Mouse (Mus musculus) hindbrain, postnatal 0 days (tissue): ENCODE measurements around the gene Serpinf1. TPM values are rescaled to one million over a fixed set of nuclear protein-coding genes. Genes with fewer than 3 reads are reported as not detected.

Experiments used
- ATAC-seq: fragments of 200-750 bp; cut with Nextera tagmentation; 2 replicates; pipeline ENCODE4 v1.8.0; 2017; ENCODE audit warnings: mild to moderate bottlenecking, moderate TSS enrichment, moderate library complexity
- DNase-seq: peaks from one replicate; pipeline ENCODE4 v3.0.0-alpha.2; 2015; ENCODE audit warnings: low spot score
- H3K27ac ChIP-seq: fragments of 300-500 bp; sonication (generic); 2 replicates; pipeline ENCODE4 v1.5.1; 2014; ENCODE audit warnings: mild to moderate bottlenecking
- H3K27me3 ChIP-seq: fragments of 300-500 bp; sonication (generic); 2 replicates; pipeline ENCODE4 v1.6.1; 2014; ENCODE audit warnings: low read length, mixed read lengths; ENCODE audit not compliant: insufficient read depth
- H3K36me3 ChIP-seq: fragments of 300-500 bp; sonication (generic); 2 replicates; pipeline ENCODE4 v1.6.1; 2014; ENCODE audit warnings: low read length, mixed read lengths; ENCODE audit not compliant: insufficient read depth
- H3K4me1 ChIP-seq: fragments of 300-500 bp; sonication (generic); 2 replicates; pipeline ENCODE4 v1.6.1; 2014; ENCODE audit warnings: antibody characterized with exemption, low read length, mixed read lengths; ENCODE audit not compliant: insufficient read depth
- H3K4me2 ChIP-seq: fragments of 300-500 bp; sonication (generic); 2 replicates; pipeline ENCODE4 v1.6.1; 2014; ENCODE audit warnings: low read depth, mild to moderate bottlenecking, low read length, moderate library complexity, mixed read lengths
- H3K4me3 ChIP-seq: fragments of 300-500 bp; sonication (generic); 2 replicates; pipeline ENCODE4 v1.5.1; 2014; ENCODE audit warnings: low read length
- H3K9ac ChIP-seq: fragments of 300-500 bp; sonication (generic); replicated peaks from 2 replicates; pipeline ENCODE4 v1.6.1; 2014; ENCODE audit warnings: mild to moderate bottlenecking, low read length, moderate library complexity, mixed read lengths
- H3K9me3 ChIP-seq: fragments of 300-500 bp; sonication (generic); 2 replicates; pipeline ENCODE4 v1.6.1; 2016; ENCODE audit warnings: low read length, mixed read lengths
- CTCF ChIP-seq: IDR thresholded peaks from 2 replicates; pipeline ENCODE4 v1.5.1; 2016; ENCODE audit warnings: antibody characterized with exemption, control low read depth, low read depth
- WGBS: fragments of 180-500 bp; shearing (Covaris S2); extraction: QIAGEN DNeasy Blood & Tissue Kit; methylation state at CpG from one replicate; pipeline ENCODE4 v1.1.7; 2014; 5-methylcytosine and 5-hydroxymethylcytosine counted together
- microRNA counts: library from miRNA; unstranded; fragments of <30 nt; microRNA quantifications from one replicate; lab custom pipeline; 2015
- microRNA-seq, 2 experiments: library from miRNA; unstranded; fragments of <30 nt; microRNA quantifications; one replicate each; pipeline ENCODE4; 2016
- polyA plus RNA-seq: library from polyadenylated mRNA; unstranded; fragments of >200 nt; fragmentation: Nextera tagmentation; extraction: Ambion mirVana; gene quantifications from 2 replicates; pipeline ENCODE4 v1.2.1, GENCODE M21; 2015
- total RNA-seq: library from RNA; depleted of rRNA; stranded (reverse); fragments of >200 nt; gene quantifications from 2 replicates; pipeline ENCODE4 v1.2.3, GENCODE M21; 2014; rRNA removed

The Serpinf1 gene
- total and polyA plus RNA-seq, 2 experiments from 2014 or later = 47.1 to 57.6 TPM

DNA sequence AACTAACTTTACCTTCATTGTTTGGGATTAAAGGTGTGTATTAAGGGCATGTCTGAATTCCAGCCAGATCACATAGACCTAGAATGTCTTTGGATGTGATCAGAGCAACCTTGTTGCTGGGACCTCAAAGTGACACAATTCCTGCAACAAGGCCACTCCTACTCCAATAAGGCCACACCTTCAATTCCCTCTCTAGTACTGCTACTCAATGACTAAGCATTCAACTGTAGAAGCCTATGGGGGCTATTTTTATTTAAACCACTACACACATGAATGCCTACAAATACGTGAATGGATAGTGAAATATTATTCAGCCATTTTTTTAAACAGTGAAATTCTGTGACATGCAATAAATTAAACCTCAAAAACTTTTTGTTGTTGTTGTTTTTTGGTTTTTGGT lies 45.4 kb downstream of the Serpinf1 start:
- Histone ChIP-seq H3K36me3 (no peaks in the 10 kb centered on the region), H3K4me3 (no peak overlapping the region), H3K27me3 (no peaks in the 10 kb centered on the region), H3K9me3 (no peaks in the 10 kb centered on the region), H3K9ac (no peak overlapping the region), H3K4me1 (no peaks in the 10 kb centered on the region), H3K4me2 (no peak overlapping the region), H3K27ac (no peak overlapping the region)
- DNase-seq = no peak
- ATAC-seq = no peak
- 84% methylated on average over 1 of the region's 1 CpGs for WGBS
- no peak for TF ChIP-seq CTCF

MicroRNA genes within 50 kb of the gene (microRNA counts, 519-probe panel; counts per million panel counts)
- 5,652 counts per million, percentile 92 among the panel's probes with 10 or more counts for microRNA mmu-miR-22 (lab: Ali Mortazavi, UCI)

Small RNA genes within 50 kb of the gene (microRNA-seq; reads per million reads assigned to microRNA genes)
- gene Mir22 = 12,578 to 14,562 reads per million in 2 experiments

Other genes starting within 250 kb of the Serpinf1 start
- 11.0 and 17.6 TPM in 2 replicates for gene Ovca2, start 243.9 kb downstream of the Serpinf1 start, total RNA-seq
- 11.7 and 15.7 TPM in 2 replicates for gene Ovca2, start 243.9 kb downstream of the Serpinf1 start, polyA plus RNA-seq
- 31.3 and 39.2 TPM in 2 replicates for gene Dph1, start 231.5 kb downstream of the Serpinf1 start, total RNA-seq
- 13.5 and 13.6 TPM in 2 replicates for gene Dph1, start 231.5 kb downstream of the Serpinf1 start, polyA plus RNA-seq
- gene Rtn4rl1, start 228.9 kb downstream of the Serpinf1 start, total RNA-seq = 13.0 and 13.4 TPM in 2 replicates
- 9.9 and 10.7 TPM in 2 replicates for gene Rtn4rl1, start 228.9 kb downstream of the Serpinf1 start, polyA plus RNA-seq
- 66.9 and 105 TPM in 2 replicates for gene Rpa1, start 74.4 kb downstream of the Serpinf1 start, total RNA-seq
- 51.1 and 55.5 TPM in 2 replicates for gene Rpa1, start 74.4 kb downstream of the Serpinf1 start, polyA plus RNA-seq
- 12.7 and 14.1 TPM in 2 replicates for gene Smyd4, start 74.3 kb downstream of the Serpinf1 start, total RNA-seq
- gene Smyd4, start 74.3 kb downstream of the Serpinf1 start, polyA plus RNA-seq = 17.1 and 17.7 TPM in 2 replicates
- gene Serpinf2, start 16.9 kb upstream of the Serpinf1 start, total RNA-seq = 0.05 TPM in 1 of 2 replicates, not detected in the other
- not detected in 2 replicates for gene Serpinf2, start 16.9 kb upstream of the Serpinf1 start, polyA plus RNA-seq
- gene Wdr81, start 32.0 kb upstream of the Serpinf1 start, total RNA-seq = 19.4 and 20.4 TPM in 2 replicates
- 3.9 and 4.1 TPM in 2 replicates for gene Wdr81, start 32.0 kb upstream of the Serpinf1 start, polyA plus RNA-seq
- gene Tlcd2, start 39.0 kb upstream of the Serpinf1 start, total RNA-seq = 1.0 and 3.4 TPM in 2 replicates
- gene Tlcd2, start 39.0 kb upstream of the Serpinf1 start, polyA plus RNA-seq = 1.5 and 1.6 TPM in 2 replicates
- 118 and 126 TPM in 2 replicates for gene Prpf8, start 64.1 kb upstream of the Serpinf1 start, total RNA-seq
- gene Prpf8, start 64.1 kb upstream of the Serpinf1 start, polyA plus RNA-seq = 25.9 and 29.4 TPM in 2 replicates
- gene Rilp, start 87.4 kb upstream of the Serpinf1 start, total RNA-seq = 3.9 and 6.6 TPM in 2 replicates
- gene Rilp, start 87.4 kb upstream of the Serpinf1 start, polyA plus RNA-seq = 7.3 and 7.6 TPM in 2 replicates
- gene Scarf1, start 90.8 kb upstream of the Serpinf1 start, total RNA-seq = 3.3 and 3.7 TPM in 2 replicates
- 3.5 and 3.6 TPM in 2 replicates for gene Scarf1, start 90.8 kb upstream of the Serpinf1 start, polyA plus RNA-seq
- gene Slc43a2, start 109.0 kb upstream of the Serpinf1 start, total RNA-seq = 31.3 and 36.2 TPM in 2 replicates
- gene Slc43a2, start 109.0 kb upstream of the Serpinf1 start, polyA plus RNA-seq = 17.2 and 17.8 TPM in 2 replicates
- gene Pitpna, start 165.4 kb upstream of the Serpinf1 start, total RNA-seq = 90.7 and 91.4 TPM in 2 replicates
- gene Pitpna, start 165.4 kb upstream of the Serpinf1 start, polyA plus RNA-seq = 95.9 and 109 TPM in 2 replicates
- gene Inpp5k, start 208.3 kb upstream of the Serpinf1 start, total RNA-seq = 52.1 and 53.2 TPM in 2 replicates
- gene Inpp5k, start 208.3 kb upstream of the Serpinf1 start, polyA plus RNA-seq = 38.8 and 43.9 TPM in 2 replicates
- 20.5 and 22.4 TPM in 2 replicates for gene Myo1c, start 227.8 kb upstream of the Serpinf1 start, total RNA-seq
- 9.3 and 9.5 TPM in 2 replicates for gene Myo1c, start 227.8 kb upstream of the Serpinf1 start, polyA plus RNA-seq